Mouse (Mus musculus): ENCODE measurements at regions not wholly inside any gene's neighbourhood (a gene's known extent, or its start where the extent isn't known, plus 50 kb on each side); places are given as distances from the start of the nearest gene placed in this dataset.

GRCm38 (mm10) chr4:56325156-56325555 is 414.7 kb upstream of the Gm26657 start:
- TF ChIP-seq TCF12 (IDR thresholded peaks at IDR 0.05; ENCODE audit: insufficient read depth, poor library complexity, severe bottlenecking) (no peak), POLR2A (IDR thresholded peaks at IDR 0.05; ENCODE audit: insufficient read length, low read depth) (no peak), CEBPB (IDR thresholded peaks at IDR 0.05; ENCODE audit: insufficient read depth, poor library complexity, severe bottlenecking) (no peak), USF1 (IDR thresholded peaks at IDR 0.05; ENCODE audit: low read depth) (no peak)

Measured in myocyte (in vitro differentiated cells).